Mouse (Mus musculus): ENCODE data around the gene Gm7075. TPM values are rescaled to one million over a fixed set of nuclear protein-coding genes. Genes with fewer than 3 reads are reported as not detected.
"Not testable (repeated sequence)": the region's sequence is repeated elsewhere in the genome, so short reads cannot be mapped to it uniquely, and the experiment has no call there.

Gm7075 gene
- not detected for total RNA-seq (2021)
- long read RNA-seq, experiment 1, transcript Gm7075-201 (1 exons, 425 nt): major isoform, 11 of 11 reads
- long read RNA-seq, experiment 1, partial matches to known transcripts: 0 of 11 reads
- long read RNA-seq, experiment 1, other reads (novel, unspliced or antisense): 0 of 11 reads
- long read RNA-seq, experiment 2, transcript Gm7075-201 (1 exons, 425 nt): major isoform, 28 of 28 reads
- long read RNA-seq, experiment 2, partial matches to known transcripts: 0 of 28 reads
- long read RNA-seq, experiment 2, other reads (novel, unspliced or antisense): 0 of 28 reads

DNA sequence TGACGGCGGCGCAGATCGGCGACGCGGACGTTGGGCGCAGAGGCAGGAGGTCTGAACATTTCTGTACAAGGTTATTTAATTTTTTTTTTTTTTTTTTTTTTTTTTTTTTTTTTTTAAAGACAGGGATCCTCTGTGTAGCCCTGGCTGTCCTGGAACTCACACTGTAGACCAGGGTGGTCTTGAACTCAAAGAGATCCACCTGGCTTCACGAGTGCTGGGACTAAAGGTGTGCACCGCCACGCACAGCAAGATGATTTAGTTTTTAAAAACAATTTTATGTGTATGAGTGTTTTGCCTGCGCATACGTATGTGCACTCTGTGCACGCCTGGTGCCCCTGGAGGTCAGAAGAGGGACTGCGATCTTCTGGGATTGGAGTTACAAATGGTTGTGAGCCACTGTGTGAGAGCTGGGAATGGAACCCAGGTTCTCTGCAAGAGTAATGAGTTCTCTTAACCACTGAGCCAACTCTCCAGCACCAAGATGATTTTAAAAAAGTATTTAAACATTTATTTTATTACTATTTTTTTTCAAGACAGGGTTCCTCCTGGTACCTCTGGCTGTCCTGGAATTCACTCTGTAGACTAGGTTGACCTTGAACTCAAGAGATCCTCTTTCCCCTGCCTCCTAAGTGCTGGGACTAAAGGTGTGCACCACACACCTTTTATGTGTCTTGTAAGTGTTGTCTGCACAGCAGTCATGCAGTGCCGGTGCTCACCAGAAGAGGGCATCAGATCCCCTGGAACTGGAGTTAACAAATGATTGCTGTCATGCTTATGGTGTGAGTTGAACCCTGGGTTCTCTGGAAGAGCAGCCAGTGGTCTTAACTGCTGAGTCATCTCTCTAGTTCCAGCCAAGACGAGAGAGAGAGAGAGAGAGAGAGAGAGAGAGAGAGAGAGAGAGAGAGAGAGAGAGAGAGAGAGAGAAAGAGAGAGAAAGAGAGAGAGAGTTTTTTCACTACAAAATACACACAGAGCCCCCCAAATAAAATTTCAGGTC, at the start of gene Gm7075:
Gene Gm7075, minus strand, starts transcription at position 51 of the 997 bp plus-strand sequence.
- DNase-seq (ENCODE audit: low spot score in 2 of 2): peak; percentile 56 to 61

DNA sequence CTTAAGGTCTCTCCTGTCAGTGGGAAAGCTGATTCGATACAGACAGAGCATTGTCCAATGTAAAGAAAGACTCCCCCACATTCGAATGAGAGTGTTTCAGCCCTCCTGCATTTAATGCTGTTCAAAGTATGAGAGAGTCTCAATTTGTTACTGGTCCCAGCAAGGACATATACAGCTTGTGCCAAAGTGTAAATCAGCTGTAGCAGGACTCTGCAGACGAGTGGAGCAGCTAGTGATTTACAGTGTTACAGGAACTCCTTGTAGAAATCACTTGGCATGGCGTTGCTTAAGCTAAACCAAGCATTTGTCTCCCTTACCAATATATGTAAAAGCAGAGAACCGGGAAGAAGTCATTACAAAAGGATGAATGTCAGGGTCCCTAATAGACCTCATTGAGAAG, 39.3 kb upstream of the Gm7075 start:
- no peak for DNase-seq (ENCODE audit: low spot score in 2 of 2)

GRCm38 (mm10) chr10:63457292-63458128, 35.9 kb upstream of the Gm7075 start:
- DNase-seq (ENCODE audit: low spot score in 2 of 2): no peak

DNA sequence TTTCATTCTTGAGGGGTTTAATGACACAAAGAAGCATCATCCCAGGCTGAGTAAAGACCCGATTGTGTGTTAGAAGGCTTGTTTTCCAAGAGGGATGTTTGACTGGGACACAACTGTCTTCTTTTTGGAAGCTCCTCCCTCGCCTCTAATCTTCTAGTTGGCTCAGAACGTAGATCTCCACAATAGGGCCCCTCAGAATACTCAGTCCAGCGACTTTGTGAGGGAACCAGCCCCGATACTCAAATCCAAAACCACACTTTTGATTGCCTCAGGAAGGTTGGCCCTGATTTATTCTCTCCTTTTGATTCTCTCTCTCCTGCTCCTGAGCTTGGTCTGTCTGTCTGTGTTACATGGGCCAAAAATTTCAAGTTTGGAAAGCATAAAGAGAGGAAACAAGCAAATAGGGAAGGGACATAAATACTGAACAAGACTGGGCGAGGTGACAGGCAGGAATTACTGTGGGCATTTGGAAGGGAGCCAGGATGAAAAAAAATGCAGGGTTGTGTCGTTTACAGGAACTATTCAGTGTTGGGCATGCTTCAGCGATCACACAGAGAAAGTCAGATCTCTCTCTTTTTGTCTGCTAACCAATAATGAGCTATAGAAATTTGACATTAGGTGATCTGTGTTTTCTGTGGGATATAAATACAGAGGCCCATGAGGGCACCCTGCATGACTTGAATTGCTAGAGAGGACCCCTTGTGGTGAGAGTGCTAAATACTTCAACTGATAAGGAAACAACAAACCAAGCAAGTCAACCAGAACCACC, 33.7 kb upstream of the Gm7075 start:
- no peak for DNase-seq (ENCODE audit: low spot score in 2 of 2)

DNA sequence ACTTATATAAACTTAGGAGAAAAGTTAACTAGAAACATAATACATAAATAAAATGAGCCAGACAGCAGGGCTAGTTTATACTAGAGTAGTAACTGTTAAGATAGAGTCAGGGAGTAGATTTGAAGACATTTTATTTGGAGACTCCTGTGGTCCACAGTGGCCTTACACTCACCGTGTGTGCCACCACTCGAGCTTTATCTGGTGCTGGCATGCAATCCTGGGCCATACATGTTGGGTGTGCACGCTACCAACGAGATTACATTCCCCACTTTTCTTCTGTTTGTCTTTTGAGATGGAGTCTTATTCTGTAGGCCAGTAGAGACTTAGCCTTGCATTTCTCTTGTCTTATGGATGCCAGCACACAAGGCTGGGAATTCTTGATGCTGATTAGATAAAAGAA, 32.3 kb upstream of the Gm7075 start:
- no peak for DNase-seq (ENCODE audit: low spot score in 2 of 2)

- not testable (repeated sequence) for DNase-seq (ENCODE audit: low spot score in 2 of 2)
Observed at GRCm38 (mm10) chr10:63444602-63445387, 23.2 kb upstream of the Gm7075 start.

DNA sequence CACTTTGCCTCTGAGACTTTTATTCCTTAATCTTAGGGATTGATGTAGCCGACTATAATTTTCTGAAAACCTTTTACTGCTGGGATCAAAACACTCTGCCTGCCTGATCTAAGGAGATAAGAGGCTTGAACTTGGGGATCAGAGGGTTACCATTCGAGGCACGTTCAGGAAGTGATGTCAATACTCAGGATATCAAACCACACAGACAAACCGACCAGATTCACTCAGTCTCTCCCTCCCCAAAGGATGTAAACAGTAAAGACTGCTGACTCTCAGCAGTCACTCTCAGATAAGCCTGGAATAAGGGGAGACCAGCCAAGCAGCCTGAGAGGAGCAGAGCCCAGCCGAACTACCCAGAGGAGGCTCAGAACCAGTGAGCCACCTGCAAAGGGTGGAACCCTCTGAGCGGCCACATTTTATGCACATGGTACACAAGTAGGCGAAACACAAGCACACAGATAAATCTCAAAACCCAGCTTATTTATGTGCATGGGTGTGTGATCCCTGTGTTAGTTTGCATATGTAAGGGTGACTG, 18.2 kb upstream of the Gm7075 start:
- no peak for DNase-seq (ENCODE audit: low spot score in 2 of 2)

DNA sequence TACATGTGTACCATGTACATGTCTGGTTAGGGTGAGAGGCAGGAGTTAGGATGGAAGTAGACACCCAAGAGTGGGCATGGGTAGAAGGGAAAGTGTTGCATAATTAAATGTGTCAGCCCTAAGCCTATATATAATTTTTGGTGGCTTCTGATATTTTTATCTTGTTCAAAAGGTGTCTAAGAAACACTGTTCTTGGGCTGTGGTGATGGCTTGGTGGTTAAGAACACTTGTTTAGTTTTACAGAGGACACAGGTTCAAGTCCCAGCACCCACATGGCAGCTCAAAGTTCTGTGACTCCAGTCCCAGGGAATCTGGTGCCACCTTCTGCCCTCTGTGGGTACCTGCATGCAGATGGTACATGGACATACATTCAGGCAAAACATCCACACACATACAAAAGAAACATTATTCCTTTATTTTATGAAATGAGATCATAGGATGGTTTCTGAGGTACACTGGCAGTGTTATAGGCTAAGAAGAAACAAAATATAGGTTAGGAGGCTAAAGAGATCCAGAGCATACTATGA, 17.2 kb upstream of the Gm7075 start:
- DNase-seq (ENCODE audit: low spot score in 2 of 2): no peak

DNA sequence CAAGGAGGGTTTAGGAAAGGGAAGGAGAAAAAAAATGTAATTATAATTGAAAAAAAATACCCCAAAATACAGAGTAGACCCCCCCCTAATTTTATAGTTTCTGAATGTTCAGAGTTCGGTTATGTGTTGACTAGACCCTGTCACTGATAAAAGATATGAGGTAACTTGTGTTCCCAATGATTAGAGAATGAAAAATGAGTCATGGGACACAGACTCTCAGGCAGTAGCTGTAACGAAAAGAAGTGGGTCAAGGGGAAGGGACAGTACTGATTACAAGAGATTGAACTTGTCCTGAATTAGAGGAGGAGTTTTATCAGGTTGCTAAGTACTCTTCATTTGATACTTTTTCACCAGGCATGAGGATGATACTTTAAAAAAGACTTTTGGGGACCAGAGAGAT, 11.3 kb upstream of the Gm7075 start:
- DNase-seq (ENCODE audit: low spot score in 2 of 2): no peak

GRCm38 (mm10) chr10:63432099-63432498, 10.5 kb upstream of the Gm7075 start:
- DNase-seq (ENCODE audit: low spot score in 2 of 2): no peak

DNA sequence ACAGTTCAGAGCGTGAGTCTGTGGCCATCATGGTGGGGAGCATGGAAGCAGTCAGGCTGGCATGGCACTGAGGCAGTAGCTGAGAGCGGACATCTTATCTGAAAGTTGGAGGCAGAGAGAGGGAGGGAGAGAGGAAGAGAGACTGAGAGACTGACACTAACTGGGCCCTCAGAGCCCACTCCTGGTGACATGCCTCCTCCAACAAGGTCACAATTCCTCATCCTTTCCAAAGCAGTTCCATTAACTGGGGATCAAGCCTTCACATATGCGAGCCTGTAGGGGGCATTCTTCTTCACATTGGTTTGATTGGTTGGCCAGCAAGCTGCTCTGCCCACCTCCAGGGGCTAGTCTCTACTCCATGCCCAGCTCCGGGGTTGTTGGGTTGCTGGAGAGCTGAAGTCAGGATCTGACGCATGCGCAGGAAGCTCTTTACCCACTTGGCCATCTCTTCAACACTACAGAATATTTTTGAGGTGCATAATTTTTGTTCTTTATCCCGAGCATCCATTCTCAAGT, 9.7 kb upstream of the Gm7075 start:
- DNase-seq (ENCODE audit: low spot score in 2 of 2): no peak

DNA sequence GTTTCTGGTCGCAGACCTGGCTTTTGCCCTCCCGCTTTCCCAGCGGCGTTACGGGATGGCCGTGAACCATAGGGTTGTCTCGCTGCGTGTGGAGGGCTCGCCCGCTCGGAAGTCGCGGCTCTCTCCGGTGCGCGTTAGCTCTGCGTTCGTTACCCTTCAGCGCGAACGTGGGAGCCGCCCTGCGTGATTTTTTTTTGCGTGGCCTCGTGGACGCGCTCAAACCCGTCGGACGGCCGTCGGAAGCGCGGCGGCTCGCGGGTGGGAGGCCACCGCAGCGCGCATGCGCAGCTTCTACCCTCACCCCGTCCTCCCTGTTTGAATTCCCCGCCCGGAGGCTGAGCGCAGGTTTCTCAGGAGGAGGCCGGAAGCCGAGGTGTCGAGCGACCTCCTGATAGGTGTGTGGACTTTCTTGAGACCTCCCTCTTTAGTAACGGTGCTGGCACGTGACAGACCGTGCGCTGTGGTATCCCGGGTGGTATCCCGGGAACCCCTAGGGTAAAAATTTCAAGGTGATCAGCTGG, 8.3 kb upstream of the Gm7075 start, which contains the start of gene Ctnna3:
Gene Ctnna3, plus strand, starts transcription at position 314 of the 521 bp plus-strand sequence.
- peak; percentile 77 for DNase-seq (ENCODE audit: low spot score in 2 of 2)

DNA sequence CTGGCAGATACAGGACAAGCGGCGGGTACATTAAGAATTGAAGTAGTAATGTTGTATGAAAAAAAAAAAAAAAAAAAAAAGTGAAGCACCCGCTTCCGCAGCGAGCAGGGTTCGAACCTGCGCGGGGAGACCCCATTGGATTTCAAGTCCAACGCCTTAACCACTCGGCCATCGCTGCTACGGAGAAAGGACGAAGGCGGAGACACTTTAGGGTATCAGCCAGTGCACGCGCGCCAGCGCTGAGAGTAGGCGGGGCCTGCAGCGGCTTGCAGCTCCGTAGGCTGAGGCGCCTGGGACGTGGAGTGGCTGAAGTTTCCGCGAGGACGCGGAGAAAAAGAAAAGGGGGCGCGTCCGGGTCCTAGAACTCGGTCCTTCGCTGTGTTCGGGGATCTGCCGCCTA, 7.8 kb upstream of the Gm7075 start:
- DNase-seq (ENCODE audit: low spot score in 2 of 2): peak; percentile 100

- no peak for DNase-seq (ENCODE audit: low spot score in 2 of 2)
Observed at GRCm38 (mm10) chr10:63429023-63429340, 7.4 kb upstream of the Gm7075 start.

DNA sequence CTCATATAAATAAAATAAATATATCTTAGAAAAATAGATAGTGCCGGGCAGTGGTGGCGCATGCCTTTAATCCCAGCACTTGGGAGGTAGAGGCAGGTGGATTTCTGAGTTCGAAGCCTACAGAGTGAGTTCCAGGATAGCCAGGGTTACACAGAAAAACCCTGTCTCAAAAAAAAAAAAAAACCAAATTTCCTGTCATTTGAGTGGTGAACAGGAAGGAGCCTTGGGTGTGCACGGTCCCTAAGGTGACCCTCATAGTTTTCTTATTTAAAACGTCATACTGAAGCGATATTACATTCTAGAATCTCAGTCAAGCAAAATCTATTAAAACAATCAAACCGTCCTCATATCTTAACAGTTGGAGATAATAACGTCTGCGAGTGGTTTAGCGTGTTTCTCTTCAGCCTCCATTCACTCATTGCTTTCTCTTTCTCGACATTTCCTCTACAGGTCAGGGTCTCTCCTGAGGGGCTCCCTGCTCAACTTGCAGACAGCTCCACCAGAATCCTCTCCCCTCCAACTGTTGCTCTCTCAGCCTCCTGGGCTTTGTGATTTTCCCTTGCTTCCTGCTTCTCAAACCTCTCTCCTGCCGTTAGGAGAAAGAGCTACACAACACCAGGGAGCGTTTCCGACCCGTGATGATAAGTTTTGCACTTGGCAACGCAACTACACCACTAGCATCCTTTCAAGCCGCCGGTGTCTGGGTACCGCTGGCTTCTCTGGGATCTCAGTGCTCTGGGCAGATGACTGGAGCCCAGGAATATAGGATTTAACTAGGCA, 6.8 kb upstream of the Gm7075 start:
- DNase-seq (ENCODE audit: low spot score in 2 of 2): peak; percentile 18 to 27

DNA sequence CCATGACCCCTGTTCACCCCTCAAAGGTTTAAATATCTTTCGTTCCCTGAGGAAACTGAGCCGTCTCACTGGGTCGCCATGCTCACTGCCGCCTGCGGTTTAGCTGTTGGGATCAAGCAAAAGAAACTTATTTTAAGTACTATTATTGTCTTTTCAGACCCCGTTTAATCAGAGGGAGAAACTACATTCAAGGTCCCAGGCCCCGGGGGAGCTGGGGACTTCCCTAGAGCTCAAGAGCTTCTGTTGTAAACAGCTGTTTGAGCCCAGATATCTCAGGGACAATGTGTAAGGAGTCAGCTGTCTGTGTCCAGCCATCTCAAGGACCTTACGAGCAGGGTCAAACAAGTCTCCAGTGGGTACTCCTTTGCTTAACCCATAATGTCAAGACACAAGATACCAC, 5.6 kb upstream of the Gm7075 start:
- no peak for DNase-seq (ENCODE audit: low spot score in 2 of 2)

- peak; percentile 32 to 44 for DNase-seq (ENCODE audit: low spot score in 2 of 2)
Observed at GRCm38 (mm10) chr10:63424475-63424814, 2.9 kb upstream of the Gm7075 start.
